Mouse (Mus musculus) B cell, adult 67 days (primary cell): ENCODE measurements around the gene Eif2s2. TPM values are rescaled to one million over a fixed set of nuclear protein-coding genes. Genes with fewer than 3 reads are reported as not detected.

Experiments
- total RNA-seq, 2 experiments: library from RNA; stranded (reverse); gene quantifications; 4 replicates each; pipeline ENCODE4 v1.2.4; 2023

Eif2s2 gene
- total RNA-seq: 10 to 100 TPM; 84.5 to 86.1 TPM

GRCm38 (mm10) chr2:154892201-154893044, at the start of gene Eif2s2:
TSS of gene Eif2s2 (minus strand) at chr2:154892935.

Other genes starting within 250 kb of the Eif2s2 start
- 100 to 1,000 TPM; 111 to 121 TPM for gene Chmp4b, start 241.2 kb downstream of the Eif2s2 start, total RNA-seq
- not detected for gene Gm14214, start 122.9 kb downstream of the Eif2s2 start, total RNA-seq
- 100 to 1,000 TPM; 153 to 163 TPM for gene Raly, start 101.8 kb downstream of the Eif2s2 start, total RNA-seq
- not detected for gene a, start 101.5 kb downstream of the Eif2s2 start, total RNA-seq
- gene Gm14226, start 125.3 kb upstream of the Eif2s2 start, total RNA-seq: under 1 TPM in 1 of 2 experiments, not detected in 1; 0.20 TPM
- 10 to 100 TPM; 27.9 to 33.0 TPM for gene Ahcy, start 181.6 kb upstream of the Eif2s2 start, total RNA-seq
- 100 to 1,000 TPM; 108 to 118 TPM for gene Itch, start 240.6 kb upstream of the Eif2s2 start, total RNA-seq